Mouse (Mus musculus) stomach, postnatal 0 days (tissue): Measurements from ENCODE around the gene 1700019N19Rik.

Source experiments
- CTCF ChIP-seq: IDR thresholded peaks from 2 replicates; pipeline ENCODE4 v1.5.1; 2016; ENCODE audit warnings: antibody characterized with exemption, low read depth, mild to moderate bottlenecking, moderate library complexity
- EP300 ChIP-seq: optimal IDR thresholded peaks from 2 replicates; pipeline ENCODE3; 2016; ENCODE audit warnings: antibody characterized with exemption

- TF ChIP-seq CTCF = peak; percentile 94
- no peak for TF ChIP-seq EP300
Measured at GRCm38 (mm10) chr19:58806364-58806763, 12.1 kb upstream of the 1700019N19Rik start.
